In the genomic region with DNA sequence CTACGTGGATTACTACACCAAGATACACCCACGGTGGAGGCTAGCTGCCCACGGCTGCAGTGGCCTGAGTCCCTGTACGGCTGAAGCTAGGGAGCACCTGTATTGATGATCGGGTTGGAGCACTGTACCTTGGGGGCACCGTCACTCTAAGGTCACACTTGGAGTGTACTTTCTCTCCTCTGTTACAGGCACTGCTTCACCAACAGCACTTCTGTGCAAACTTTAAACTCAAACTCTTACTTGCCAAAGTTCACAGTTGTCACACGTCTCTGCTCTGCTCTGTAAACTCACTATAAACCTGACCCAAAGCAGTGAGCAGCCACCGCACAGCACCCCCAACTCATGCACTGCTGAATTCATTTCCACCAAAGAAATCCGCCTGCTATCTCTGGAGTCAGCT, we compare ENCODE assay signal across 23 mouse cellular contexts. TPM values are rescaled to one million over a fixed set of nuclear protein-coding genes. Genes with fewer than 3 reads are reported as not detected.
A peak's percentile ranks its signal among the peaks of the same experiment; 100 is the strongest.
DNase-seq lines count a peak whose midpoint lies in the region; ATAC-seq and TF ChIP-seq lines count a peak whose summit lies in the region.
"Had no signal": no experiment of that assay in that cellular context is flagged by ENCODE, and none has a peak within 500 bp of the region (broad histone marks: within the 10 kb centered on the region; RNA-seq: fewer than 3 reads in every experiment).

No protein-coding gene starts in this region.

- no peak for TF ChIP-seq CTCF in intestine, postnatal 0 days (IDR thresholded peaks at IDR 0.05; ENCODE audit: low read depth)
- no peak for TF ChIP-seq CTCF in liver, adult 2 months (IDR thresholded peaks at IDR 0.05; ENCODE audit: low read depth, low read length)
- no peak for TF ChIP-seq CTCF in left cerebral cortex, adult 2 months (IDR thresholded peaks at IDR 0.05)

- peak; percentile 64 for DNase-seq in liver, adult 2 months (ENCODE audit: extremely low read depth, low read depth, low spot score)
- no peak for DNase-seq in liver
- no peak for DNase-seq in liver, embryonic 13.5 days
- no peak for DNase-seq in thymus, postnatal 10 days (ENCODE audit: low spot score in 2 of 2)
- DNase-seq in left cerebral cortex, adult 2 months (ENCODE audit: extremely low spot score in 1 of 2, low spot score in 2 of 2), result no peak
- DNase-seq: adrenal gland, postnatal 14 days; cerebellum, adult 18-20 months; cerebellum, adult 9-11 months; cerebellum, postnatal 36 days; gastrocnemius, postnatal 10 days; heart, postnatal 14 days had no signal

- H3K9ac ChIP-seq in intestine, embryonic 16.5 days (ENCODE audit: low read depth, low read length), result no peak overlapping the region
- no peak overlapping the region for H3K9ac ChIP-seq in intestine, postnatal 0 days (ENCODE audit: low read depth, low read length)
- H3K9ac ChIP-seq in liver, adult 2 months (ENCODE audit: low read depth, low read length), result no peak overlapping the region
- H3K9ac ChIP-seq in liver, embryonic 13.5 days, result no peak overlapping the region; the same call in 1 of the 2 replicates
- H3K9ac ChIP-seq in liver, embryonic 16.5 days (ENCODE audit: low read depth, low read length), result no peak overlapping the region
- H3K9ac ChIP-seq: embryonic facial prominence, embryonic 13.5 days; forebrain, embryonic 12.5 days; heart, embryonic 15.5 days had no signal

- H3K4me3 ChIP-seq in intestine, embryonic 16.5 days (ENCODE audit: low read length), result no peak overlapping the region
- no peak overlapping the region for H3K4me3 ChIP-seq in intestine, postnatal 0 days (ENCODE audit: low read depth, low read length)
- no peak overlapping the region for H3K4me3 ChIP-seq in liver, adult 2 months (ENCODE audit: insufficient read depth, low read depth, low read length)
- no peak overlapping the region for H3K4me3 ChIP-seq in liver, embryonic 13.5 days (replicated peaks)
- H3K4me3 ChIP-seq in liver, embryonic 16.5 days (ENCODE audit: low read depth, low read length), result no peak overlapping the region
- no peak overlapping the region for H3K4me3 ChIP-seq in left cerebral cortex, adult 2 months
- H3K4me3 ChIP-seq: embryonic facial prominence, embryonic 13.5 days; forebrain, embryonic 12.5 days; heart, adult 2 months; heart, embryonic 15.5 days had no signal

- peaks cover 31% of the 10 kb centered on the region; the same call in 1 of the 2 replicates for H3K79me2 ChIP-seq in liver, adult 2 months (ENCODE audit: control insufficient read depth, insufficient read depth, low read length)

- no peaks in the 10 kb centered on the region for H3K27me3 ChIP-seq in intestine, embryonic 16.5 days (replicated peaks; ENCODE audit: control insufficient read depth, insufficient read depth, low read length)
- no peaks in the 10 kb centered on the region for H3K27me3 ChIP-seq in intestine, postnatal 0 days (replicated peaks; ENCODE audit: control insufficient read depth, insufficient read depth, low read length)
- no peaks in the 10 kb centered on the region for H3K27me3 ChIP-seq in liver, adult 2 months (ENCODE audit: control insufficient read depth, insufficient read depth, low read length)
- no peaks in the 10 kb centered on the region for H3K27me3 ChIP-seq in liver, embryonic 13.5 days
- H3K27me3 ChIP-seq in liver, embryonic 16.5 days (ENCODE audit: control insufficient read depth, insufficient read depth, low read depth, low read length), result no peaks in the 10 kb centered on the region
- H3K27me3 ChIP-seq: CH12.LX; embryonic facial prominence, embryonic 13.5 days; forebrain, embryonic 12.5 days; heart, embryonic 15.5 days; Patski had no signal

- TF ChIP-seq POLR2A in liver, adult 2 months (IDR thresholded peaks at IDR 0.05; ENCODE audit: extremely low read depth, insufficient read depth, low read length), result no peak

- no peaks in the 10 kb centered on the region for H3K9me3 ChIP-seq in intestine, embryonic 16.5 days (ENCODE audit: control insufficient read depth, low read length)
- no peaks in the 10 kb centered on the region for H3K9me3 ChIP-seq in intestine, postnatal 0 days (ENCODE audit: control insufficient read depth)
- H3K9me3 ChIP-seq in liver, embryonic 13.5 days (replicated peaks), result no peaks in the 10 kb centered on the region
- H3K9me3 ChIP-seq in liver, embryonic 16.5 days (replicated peaks; ENCODE audit: control insufficient read depth, low read length), result no peaks in the 10 kb centered on the region
- H3K9me3 ChIP-seq: embryonic facial prominence, embryonic 13.5 days; forebrain, embryonic 12.5 days; heart, embryonic 15.5 days had no signal

- 0 out of 2 replicates have a peak, but pooled peaks have one; percentile 30 for ATAC-seq in intestine, embryonic 16.5 days
- ATAC-seq in intestine, postnatal 0 days, result no peak
- ATAC-seq in liver, embryonic 13.5 days (ENCODE audit: low read depth), result peak; percentile 39; the same call in 1 of the 2 replicates
- peak; percentile 74 for ATAC-seq in liver, embryonic 16.5 days (ENCODE audit: low read depth)
- ATAC-seq: activated CD4-positive, CD25-positive, alpha-beta regulatory T cell, adult 4 months; forebrain, embryonic 16.5 days; Patski had no signal

- H3K27ac ChIP-seq in intestine, embryonic 16.5 days (ENCODE audit: low read length), result no peak overlapping the region
- no peak overlapping the region for H3K27ac ChIP-seq in intestine, postnatal 0 days (ENCODE audit: low read depth, low read length)
- peak overlapping the region; percentile 13; the same call in 1 of the 2 replicates for H3K27ac ChIP-seq in liver, adult 2 months (replicated peaks; ENCODE audit: insufficient read depth, low read depth, low read length)
- H3K27ac ChIP-seq in liver, embryonic 13.5 days, result peak overlapping the region; percentile 29
- peak overlapping the region; percentile 49; the same call in 1 of the 2 replicates for H3K27ac ChIP-seq in liver, embryonic 16.5 days (ENCODE audit: low read length)
- no peak overlapping the region for H3K27ac ChIP-seq in left cerebral cortex, adult 2 months
- H3K27ac ChIP-seq: embryonic facial prominence, embryonic 13.5 days; forebrain, embryonic 12.5 days; heart, adult 2 months; heart, embryonic 15.5 days had no signal

- 80% methylated on average over 9 of the region's 9 CpGs for WGBS in intestine, embryonic 16.5 days
- 70% methylated on average over 9 of the region's 9 CpGs for WGBS in intestine, postnatal 0 days
- WGBS in liver, adult 2 months, result 26% methylated on average over 9 of the region's 9 CpGs
- whole genome bisulfite sequencing in liver, embryonic 13.5 days (ENCODE audit: insufficient replicate concordance), result 77% methylated on average over 9 of the region's 9 CpGs
- 61% methylated on average over 9 of the region's 9 CpGs for WGBS in liver, embryonic 16.5 days (ENCODE audit: insufficient replicate concordance)

- H3K36me3 ChIP-seq in intestine, embryonic 16.5 days (ENCODE audit: control insufficient read depth, insufficient read depth, low read length), result no peaks in the 10 kb centered on the region
- 0 out of 2 replicates have a peak, but pooled peaks cover 4% of the 10 kb centered on the region for H3K36me3 ChIP-seq in intestine, postnatal 0 days (ENCODE audit: control insufficient read depth, insufficient read depth)
- no peaks in the 10 kb centered on the region for H3K36me3 ChIP-seq in liver, adult 2 months (ENCODE audit: control insufficient read depth, insufficient read depth, low read length)
- H3K36me3 ChIP-seq in liver, embryonic 13.5 days, result no peaks in the 10 kb centered on the region
- no peaks in the 10 kb centered on the region for H3K36me3 ChIP-seq in liver, embryonic 16.5 days (ENCODE audit: control insufficient read depth, insufficient read depth)
- H3K36me3 ChIP-seq: embryonic facial prominence, embryonic 13.5 days; forebrain, embryonic 12.5 days; heart, embryonic 15.5 days had no signal

- 0 out of 2 replicates have a peak, but pooled peaks cover 9% of the 10 kb centered on the region for H3K4me1 ChIP-seq in intestine, embryonic 16.5 days (ENCODE audit: control insufficient read depth, insufficient read depth, low read length)
- no peaks in the 10 kb centered on the region for H3K4me1 ChIP-seq in intestine, postnatal 0 days (replicated peaks; ENCODE audit: control insufficient read depth, insufficient read depth, low read length)
- peaks cover 8% of the 10 kb centered on the region for H3K4me1 ChIP-seq in liver, adult 2 months (ENCODE audit: control insufficient read depth, insufficient read depth, low read length)
- H3K4me1 ChIP-seq in liver, embryonic 13.5 days (replicated peaks), result peaks cover 33% of the 10 kb centered on the region
- H3K4me1 ChIP-seq in liver, embryonic 16.5 days (ENCODE audit: control insufficient read depth, low read depth, low read length), result peaks cover 11% of the 10 kb centered on the region

- intact Hi-C loops in left cerebral cortex, adult 2 months (cut with DNase I), result no loop called here

- no peak overlapping the region for H3K4me2 ChIP-seq in intestine, embryonic 16.5 days (ENCODE audit: low read depth, low read length)
- H3K4me2 ChIP-seq in intestine, postnatal 0 days (replicated peaks; ENCODE audit: low read depth), result no peak overlapping the region
- 0 out of 2 replicates have a peak overlapping the region, but pooled peaks have one; percentile 6 for H3K4me2 ChIP-seq in liver, embryonic 13.5 days
- H3K4me2 ChIP-seq in liver, embryonic 16.5 days (ENCODE audit: low read depth, low read length), result no peak overlapping the region
- H3K4me2 ChIP-seq: embryonic facial prominence, embryonic 13.5 days; forebrain, embryonic 12.5 days; heart, embryonic 11.5 days; heart, embryonic 15.5 days had no signal

RNA-seq across cellular contexts. Expression of a gene that starts 9.1 kb away (rescaled TPM):
- 25.6 and 28.3 TPM in 2 replicates for polyA plus RNA-seq in intestine, embryonic 16.5 days (2015; fragmentation: Nextera tagmentation; extraction: Ambion mirVana)
- 29.3 and 34.7 TPM in 2 replicates for polyA plus RNA-seq in intestine, postnatal 0 days (2015; fragmentation: Nextera tagmentation; extraction: Ambion mirVana)
- 19.2 and 26.5 TPM in 2 replicates for total RNA-seq in liver, adult 2 months (2014; rRNA removed)
- 9.3 and 10.7 TPM in 2 replicates for polyA plus RNA-seq in liver, adult 2 months (2012; rRNA removed)
- 13.6 and 16.6 TPM in 2 replicates for polyA plus RNA-seq in liver, embryonic 13.5 days (2015; fragmentation: Nextera tagmentation; extraction: Ambion mirVana)
- 9.5 and 9.9 TPM in 2 replicates for polyA plus RNA-seq in liver, embryonic 16.5 days (2015; fragmentation: Nextera tagmentation; extraction: Ambion mirVana)
- total RNA-seq in left cerebral cortex, adult 2 months (2021), result 10 to 100 TPM; 50.0 to 50.2 TPM

Comparison
In these comparisons a context has a peak if more than half of its experiments do, and no peak if none do; other contexts are left out.
1. H3K27ac ChIP-seq: peak in liver, adult 2 months (single experiment), liver, embryonic 13.5 days (single experiment) and liver, embryonic 16.5 days (single experiment); none in intestine, embryonic 16.5 days (single experiment), intestine, postnatal 0 days (single experiment) and left cerebral cortex, adult 2 months (single experiment).